Mouse (Mus musculus): Measurements from ENCODE around the gene Sidt1. TPM values are rescaled to one million over a fixed set of nuclear protein-coding genes. Genes with fewer than 3 reads are reported as not detected.
"Not testable (repeated sequence)": the region's sequence is repeated elsewhere in the genome, so short reads cannot be mapped to it uniquely, and the experiment has no call there.

Sidt1 gene
- polyA plus RNA-seq, 1 experiment from 2014 or later: 0.25 TPM

- H3K27ac ChIP-seq (ENCODE audit: low read length): no peak overlapping the region
- H3K9me3 ChIP-seq (ENCODE audit: control insufficient read depth, low read length): no peaks in the 10 kb centered on the region
- no peak overlapping the region for H3K4me3 ChIP-seq (ENCODE audit: low read length)
- H3K27me3 ChIP-seq (ENCODE audit: control insufficient read depth, insufficient read depth, low read depth, low read length): no peaks in the 10 kb centered on the region
- 0 out of 2 replicates have a peak, but pooled peaks cover 2% of the 10 kb centered on the region for H3K4me1 ChIP-seq (replicated peaks; ENCODE audit: control insufficient read depth, insufficient read depth, low read length)
- no peak for ATAC-seq (ENCODE audit: low read depth)
- 81% methylated on average over 4 of the region's 4 CpGs for WGBS
- no peak overlapping the region for H3K9ac ChIP-seq (ENCODE audit: low read length)
- no peaks in the 10 kb centered on the region for H3K36me3 ChIP-seq (ENCODE audit: control insufficient read depth, insufficient read depth, low read length)
- H3K4me2 ChIP-seq (ENCODE audit: low read depth, low read length): no peak overlapping the region
Measured at GRCm38 (mm10) chr16:44316350-44316749, 16.6 kb downstream of the Sidt1 start.

GRCm38 (mm10) chr16:44313422-44313821 is 19.6 kb downstream of the Sidt1 start:
- no peak overlapping the region for H3K4me3 ChIP-seq (ENCODE audit: low read length)
- H3K36me3 ChIP-seq (ENCODE audit: control insufficient read depth, insufficient read depth, low read length): no peaks in the 10 kb centered on the region
- H3K9ac ChIP-seq (ENCODE audit: low read length): no peak overlapping the region
- no peaks in the 10 kb centered on the region for H3K27me3 ChIP-seq (ENCODE audit: control insufficient read depth, insufficient read depth, low read depth, low read length)
- 0 out of 2 replicates have a peak, but pooled peaks cover 2% of the 10 kb centered on the region for H3K4me1 ChIP-seq (replicated peaks; ENCODE audit: control insufficient read depth, insufficient read depth, low read length)
- WGBS: 45% methylated on average over 4 of the region's 4 CpGs
- no peak overlapping the region for H3K27ac ChIP-seq (ENCODE audit: low read length)
- no peaks in the 10 kb centered on the region for H3K9me3 ChIP-seq (ENCODE audit: control insufficient read depth, low read length)
- no peak overlapping the region for H3K4me2 ChIP-seq (ENCODE audit: low read depth, low read length)
- ATAC-seq (ENCODE audit: low read depth): no peak

GRCm38 (mm10) chr16:44305606-44306005 is 27.4 kb downstream of the Sidt1 start:
- H3K36me3 ChIP-seq (ENCODE audit: control insufficient read depth, insufficient read depth, low read length): no peaks in the 10 kb centered on the region
- H3K27ac ChIP-seq (ENCODE audit: low read length): no peak overlapping the region
- no peaks in the 10 kb centered on the region for H3K27me3 ChIP-seq (ENCODE audit: control insufficient read depth, insufficient read depth, low read depth, low read length)
- no peak overlapping the region for H3K4me3 ChIP-seq (ENCODE audit: low read length)
- no peak for ATAC-seq (ENCODE audit: low read depth)
- no peak overlapping the region for H3K4me2 ChIP-seq (ENCODE audit: low read depth, low read length)
- no peaks in the 10 kb centered on the region for H3K9me3 ChIP-seq (ENCODE audit: control insufficient read depth, low read length)
- no peaks in the 10 kb centered on the region for H3K4me1 ChIP-seq (replicated peaks; ENCODE audit: control insufficient read depth, insufficient read depth, low read length)
- no peak overlapping the region for H3K9ac ChIP-seq (ENCODE audit: low read length)
- 52% methylated on average over 3 of the region's 3 CpGs for WGBS

- 50% methylated on average over 2 of the region's 2 CpGs for WGBS
Measured at GRCm38 (mm10) chr16:44303822-44304221, 29.2 kb downstream of the Sidt1 start.

GRCm38 (mm10) chr16:44302126-44302892 is 30.7 kb downstream of the Sidt1 start:
- H3K9me3 ChIP-seq (ENCODE audit: control insufficient read depth, low read length): no peaks in the 10 kb centered on the region
- no peak overlapping the region for H3K9ac ChIP-seq (ENCODE audit: low read length)
- no peak for ATAC-seq (ENCODE audit: low read depth)
- H3K4me3 ChIP-seq (ENCODE audit: low read length): no peak overlapping the region
- no peaks in the 10 kb centered on the region for H3K27me3 ChIP-seq (ENCODE audit: control insufficient read depth, insufficient read depth, low read depth, low read length)
- WGBS: 34% methylated on average over 10 of the region's 10 CpGs
- 0 out of 2 replicates have a peak overlapping the region, but pooled peaks have one; percentile 18 for H3K4me2 ChIP-seq (ENCODE audit: low read depth, low read length)
- no peak overlapping the region for H3K27ac ChIP-seq (ENCODE audit: low read length)
- H3K36me3 ChIP-seq (ENCODE audit: control insufficient read depth, insufficient read depth, low read length): no peaks in the 10 kb centered on the region
- H3K4me1 ChIP-seq (replicated peaks; ENCODE audit: control insufficient read depth, insufficient read depth, low read length): no peaks in the 10 kb centered on the region

More at GRCm38 (mm10) chr16:44303822-44304221, 29.2 kb downstream of the Sidt1 start:
- no peaks in the 10 kb centered on the region for H3K36me3 ChIP-seq (ENCODE audit: control insufficient read depth, insufficient read depth, low read length)
- H3K4me3 ChIP-seq (ENCODE audit: low read length): no peak overlapping the region
- H3K27ac ChIP-seq (ENCODE audit: low read length): no peak overlapping the region
- no peak overlapping the region for H3K9ac ChIP-seq (ENCODE audit: low read length)
- no peaks in the 10 kb centered on the region for H3K4me1 ChIP-seq (replicated peaks; ENCODE audit: control insufficient read depth, insufficient read depth, low read length)
- no peak for ATAC-seq (ENCODE audit: low read depth)
- H3K4me2 ChIP-seq (ENCODE audit: low read depth, low read length): no peak overlapping the region
- H3K9me3 ChIP-seq (ENCODE audit: control insufficient read depth, low read length): no peaks in the 10 kb centered on the region
- no peaks in the 10 kb centered on the region for H3K27me3 ChIP-seq (ENCODE audit: control insufficient read depth, insufficient read depth, low read depth, low read length)

GRCm38 (mm10) chr16:44299438-44300093 is 33.4 kb downstream of the Sidt1 start:
- H3K27me3 ChIP-seq (ENCODE audit: control insufficient read depth, insufficient read depth, low read depth, low read length): no peaks in the 10 kb centered on the region
- H3K4me1 ChIP-seq (replicated peaks; ENCODE audit: control insufficient read depth, insufficient read depth, low read length): no peaks in the 10 kb centered on the region
- H3K27ac ChIP-seq (ENCODE audit: low read length): no peak overlapping the region
- 79% methylated on average over 20 of the region's 20 CpGs for WGBS
- no peaks in the 10 kb centered on the region for H3K9me3 ChIP-seq (ENCODE audit: control insufficient read depth, low read length)
- no peaks in the 10 kb centered on the region for H3K36me3 ChIP-seq (ENCODE audit: control insufficient read depth, insufficient read depth, low read length)
- H3K9ac ChIP-seq (ENCODE audit: low read length): no peak overlapping the region
- no peak overlapping the region for H3K4me2 ChIP-seq (ENCODE audit: low read depth, low read length)
- H3K4me3 ChIP-seq (ENCODE audit: low read length): no peak overlapping the region
- no peak for ATAC-seq (ENCODE audit: low read depth)

GRCm38 (mm10) chr16:44293960-44294359 is 39.0 kb downstream of the Sidt1 start:
- Histone ChIP-seq H3K36me3 (ENCODE audit: control insufficient read depth, insufficient read depth, low read length) (no peaks in the 10 kb centered on the region), H3K9me3 (ENCODE audit: control insufficient read depth, low read length) (no peaks in the 10 kb centered on the region), H3K27ac (ENCODE audit: low read length) (no peak overlapping the region), H3K9ac (ENCODE audit: low read length) (no peak overlapping the region), H3K27me3 (ENCODE audit: control insufficient read depth, insufficient read depth, low read depth, low read length) (no peaks in the 10 kb centered on the region), H3K4me1 (replicated peaks; ENCODE audit: control insufficient read depth, insufficient read depth, low read length) (no peaks in the 10 kb centered on the region), H3K4me3 (ENCODE audit: low read length) (no peak overlapping the region), H3K4me2 (ENCODE audit: low read depth, low read length) (no peak overlapping the region)
- no peak for ATAC-seq (ENCODE audit: low read depth)

- H3K4me2 ChIP-seq (ENCODE audit: low read depth, low read length); H3K27ac ChIP-seq (ENCODE audit: low read length); H3K27me3 ChIP-seq (ENCODE audit: control insufficient read depth, insufficient read depth, low read depth, low read length); H3K9ac ChIP-seq (ENCODE audit: low read length); H3K4me1 ChIP-seq (replicated peaks; ENCODE audit: control insufficient read depth, insufficient read depth, low read length); H3K9me3 ChIP-seq (ENCODE audit: control insufficient read depth, low read length); H3K36me3 ChIP-seq (ENCODE audit: control insufficient read depth, insufficient read depth, low read length); ATAC-seq (ENCODE audit: low read depth); H3K4me3 ChIP-seq (ENCODE audit: low read length): not testable (repeated sequence)
- WGBS: 89% methylated on average over 2 of the region's 2 CpGs
Measured at GRCm38 (mm10) chr16:44292681-44293080, 40.3 kb downstream of the Sidt1 start.

GRCm38 (mm10) chr16:44289004-44289648 is 43.9 kb downstream of the Sidt1 start:
- 61% methylated on average over 4 of the region's 4 CpGs for WGBS

More at GRCm38 (mm10) chr16:44289004-44289648, 43.9 kb downstream of the Sidt1 start:
- no peaks in the 10 kb centered on the region for H3K27me3 ChIP-seq (ENCODE audit: control insufficient read depth, insufficient read depth, low read depth, low read length)
- H3K36me3 ChIP-seq (ENCODE audit: control insufficient read depth, insufficient read depth, low read length): no peaks in the 10 kb centered on the region
- no peak overlapping the region for H3K27ac ChIP-seq (ENCODE audit: low read length)
- H3K4me1 ChIP-seq (replicated peaks; ENCODE audit: control insufficient read depth, insufficient read depth, low read length): no peaks in the 10 kb centered on the region
- no peak overlapping the region for H3K4me2 ChIP-seq (ENCODE audit: low read depth, low read length)
- ATAC-seq (ENCODE audit: low read depth): no peak
- no peaks in the 10 kb centered on the region for H3K9me3 ChIP-seq (ENCODE audit: control insufficient read depth, low read length)
- no peak overlapping the region for H3K4me3 ChIP-seq (ENCODE audit: low read length)
- H3K9ac ChIP-seq (ENCODE audit: low read length): no peak overlapping the region
